Mouse (Mus musculus): ENCODE measurements around the gene Cxadr.

The Cxadr gene

GRCm38 (mm10) chr16:78373743-78374142 lies 72.5 kb downstream of the Cxadr start:
- DNase-seq: no peak

- DNase-seq: no peak
Observed at GRCm38 (mm10) chr16:78375222-78375621, 73.9 kb downstream of the Cxadr start.

GRCm38 (mm10) chr16:78375821-78376691 lies 74.8 kb downstream of the Cxadr start:
- DNase-seq: peak; percentile 50

- peak; percentile 87 for DNase-seq
Observed at GRCm38 (mm10) chr16:78376745-78377570, 75.7 kb downstream of the Cxadr start, which contains the start of gene Btg3. Btg3 (minus strand) TSS chr16:78377192.

- DNase-seq: no peak
Observed at GRCm38 (mm10) chr16:78378493-78378892, 77.2 kb downstream of the Cxadr start.

GRCm38 (mm10) chr16:78389122-78389521 lies 87.8 kb downstream of the Cxadr start:
- DNase-seq: no peak

- no peak for DNase-seq
Observed at GRCm38 (mm10) chr16:78389986-78390385, 88.7 kb downstream of the Cxadr start.

- no peak for DNase-seq
Observed at GRCm38 (mm10) chr16:78391354-78391753, 90.1 kb downstream of the Cxadr start.

- DNase-seq: no peak
Observed at GRCm38 (mm10) chr16:78398734-78399133, 97.4 kb downstream of the Cxadr start.

- no peak for DNase-seq
Observed at GRCm38 (mm10) chr16:78399423-78399822, 98.1 kb downstream of the Cxadr start.

GRCm38 (mm10) chr16:78402316-78402715 lies 101.0 kb downstream of the Cxadr start:
- no peak for DNase-seq

- DNase-seq: no peak
Observed at GRCm38 (mm10) chr16:78406657-78407056, 105.4 kb downstream of the Cxadr start.

GRCm38 (mm10) chr16:78407855-78408254 lies 106.6 kb downstream of the Cxadr start:
- DNase-seq: no peak

Data from kidney, adult 18-20 months (tissue).